Mouse (Mus musculus) forebrain, embryonic 16.5 days (tissue): ENCODE results near the gene Brd4. TPM values are rescaled to one million over a fixed set of nuclear protein-coding genes. Genes with fewer than 3 reads are reported as not detected.

Source experiments
- ATAC-seq: fragments of 200-750 bp; cut with Nextera tagmentation; 2 replicates; pipeline ENCODE4 v1.8.0; 2017; ENCODE audit warnings: mild to moderate bottlenecking, moderate library complexity
- H3K27ac ChIP-seq: fragments of 300-500 bp; sonication (generic); 2 replicates; pipeline ENCODE4 v1.5.1; 2014; ENCODE audit warnings: low read length, control low read depth
- H3K27me3 ChIP-seq: fragments of 300-500 bp; sonication (generic); replicated peaks from 2 replicates; pipeline ENCODE4 v1.6.1; 2014; ENCODE audit warnings: low read length; ENCODE audit not compliant: control insufficient read depth, insufficient read depth
- H3K36me3 ChIP-seq: fragments of 300-500 bp; sonication (generic); 2 replicates; pipeline ENCODE4 v1.6.1; 2014; ENCODE audit not compliant: control insufficient read depth, insufficient read depth
- H3K4me1 ChIP-seq: fragments of 300-500 bp; sonication (generic); replicated peaks from 2 replicates; pipeline ENCODE4 v1.6.1; 2014; ENCODE audit warnings: low read length; ENCODE audit not compliant: control insufficient read depth, insufficient read depth
- H3K4me2 ChIP-seq: fragments of 300-500 bp; sonication (generic); 2 replicates; pipeline ENCODE4 v1.6.1; 2014; ENCODE audit warnings: mild to moderate bottlenecking, low read length, control low read depth
- H3K4me3 ChIP-seq: fragments of 300-500 bp; sonication (generic); replicated peaks from 2 replicates; pipeline ENCODE4 v1.5.1; 2014; ENCODE audit warnings: mild to moderate bottlenecking, low read length, control low read depth
- H3K9ac ChIP-seq: fragments of 300-500 bp; sonication (generic); replicated peaks from 2 replicates; pipeline ENCODE4 v1.6.1; 2014; ENCODE audit warnings: low read depth, low read length, control low read depth
- H3K9me3 ChIP-seq: fragments of 300-500 bp; sonication (generic); 2 replicates; pipeline ENCODE4 v1.6.1; 2016; ENCODE audit warnings: low read length; ENCODE audit not compliant: control insufficient read depth
- WGBS: fragments of 180-500 bp; shearing (Covaris S2); extraction: QIAGEN DNeasy Blood & Tissue Kit; methylation state at CpG from one replicate; pipeline ENCODE4 v1.1.7; 2014; 5-methylcytosine and 5-hydroxymethylcytosine counted together
- polyA plus RNA-seq: library from polyadenylated mRNA; unstranded; fragments of >200 nt; fragmentation: Nextera tagmentation; extraction: Ambion mirVana; gene quantifications from 2 replicates; pipeline ENCODE4 v1.2.1, GENCODE M21; 2015

Gene Brd4
- polyA plus RNA-seq = 82.2 and 83.8 TPM in 2 replicates

- peak within 1 kb of the TSS; percentile 95 for H3K4me3 ChIP-seq
- WGBS = under 1% methylated on average over 76 of the region's 100 CpGs
Observed at GRCm38 (mm10) chr17:32284262-32285137, at the start of gene Brd4. TSS of gene Brd4 (minus strand) at chr17:32284722.

DNA sequence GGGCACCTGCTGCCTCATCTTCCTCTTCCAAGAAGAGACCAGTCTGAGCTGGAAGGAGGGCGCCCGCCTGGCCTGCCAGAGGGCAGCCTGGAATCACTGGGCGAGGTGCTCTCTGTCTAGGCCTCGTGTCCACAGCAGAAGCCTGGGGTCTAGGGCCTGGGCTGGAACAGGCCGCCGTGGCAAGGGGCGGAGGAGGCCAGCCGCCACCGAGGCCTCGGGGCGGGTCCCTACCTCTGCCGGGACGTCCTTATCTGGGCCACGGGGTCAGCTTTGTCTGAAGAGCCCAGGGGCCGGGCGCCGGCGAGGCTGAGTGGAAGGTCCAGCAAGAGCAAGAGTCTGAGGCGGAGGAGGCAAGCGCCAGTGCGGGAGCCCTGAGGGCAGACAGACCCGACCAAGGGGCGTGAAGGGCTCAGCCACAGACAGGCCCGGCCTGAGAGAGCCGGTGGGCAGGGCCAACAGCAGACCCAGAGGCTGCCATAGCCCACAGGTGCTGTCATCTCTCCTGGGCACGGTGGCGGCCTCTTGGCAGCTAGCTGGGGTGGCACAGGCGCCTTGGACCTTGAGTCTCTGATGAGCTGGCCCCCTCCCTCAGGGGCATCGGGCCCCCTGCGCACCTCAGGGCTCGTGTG, 49.3 kb upstream of the Brd4 start:
- Histone ChIP-seq H3K36me3 (peaks cover 63% of the 10 kb centered on the region), H3K27me3 (no peaks in the 10 kb centered on the region), H3K4me3 (no peak overlapping the region), H3K4me2 (no peak overlapping the region), H3K27ac (no peak overlapping the region), H3K4me1 (no peaks in the 10 kb centered on the region), H3K9me3 (no peaks in the 10 kb centered on the region), H3K9ac (no peak overlapping the region)
- no peak for ATAC-seq
- 93% methylated on average over 31 of the region's 31 CpGs for WGBS

More at GRCm38 (mm10) chr17:32284262-32285137, at the start of gene Brd4:
- peak; percentile 95 for ATAC-seq
- Histone ChIP-seq H3K36me3 (no peaks in the 10 kb centered on the region), H3K27me3 (no peaks in the 10 kb centered on the region), H3K9me3 (no peaks in the 10 kb centered on the region), H3K4me2 (peak within 1 kb of the TSS; percentile 87), H3K27ac (peak within 1 kb of the TSS; percentile 100), H3K4me1 (peaks cover 24% of the 10 kb centered on the region), H3K9ac (peak within 1 kb of the TSS; percentile 97)

DNA sequence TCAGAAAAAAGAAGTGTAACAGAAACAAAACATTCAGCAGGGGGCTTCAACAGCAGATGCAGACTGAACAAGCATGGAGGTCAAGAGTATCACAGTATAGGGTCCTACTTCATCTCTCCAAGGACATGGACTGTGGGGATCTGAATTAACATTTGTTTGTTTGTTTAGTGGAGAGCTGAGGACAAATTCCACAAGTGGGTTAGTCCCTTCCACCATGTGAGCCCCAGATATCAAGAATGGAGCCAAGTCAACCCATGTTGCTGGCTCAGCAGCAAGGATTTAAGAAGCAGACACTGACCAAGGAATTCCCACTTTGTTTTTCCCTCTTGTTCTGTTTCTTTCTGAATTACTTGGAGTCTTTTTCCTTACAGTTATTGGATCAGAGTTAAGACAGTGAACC, 43.0 kb upstream of the Brd4 start:
- Histone ChIP-seq H3K4me3 (no peak overlapping the region), H3K9me3 (no peaks in the 10 kb centered on the region), H3K4me1 (no peaks in the 10 kb centered on the region), H3K27ac (no peak overlapping the region), H3K4me2 (no peak overlapping the region), H3K9ac (no peak overlapping the region), H3K27me3 (no peaks in the 10 kb centered on the region), H3K36me3 (peaks cover 23% of the 10 kb centered on the region)
- ATAC-seq = no peak

DNA sequence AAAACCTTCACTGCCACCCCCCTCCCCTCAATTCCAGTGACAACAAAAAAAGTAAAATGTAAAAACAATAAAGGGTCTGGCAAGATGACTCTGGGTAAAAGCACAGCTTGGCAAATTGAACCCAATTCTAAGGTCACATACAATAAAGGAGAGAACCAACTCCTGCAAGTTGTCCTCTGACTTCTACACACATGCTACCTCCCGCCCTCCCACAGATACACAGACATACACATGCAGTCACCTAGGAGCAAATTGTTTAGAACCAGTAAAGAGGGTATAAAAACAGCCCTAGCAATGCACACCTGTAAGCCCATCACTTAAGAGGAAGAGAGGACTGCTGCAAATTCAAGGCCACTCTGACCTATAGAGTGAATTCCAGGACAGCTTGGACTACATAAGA, 38.3 kb upstream of the Brd4 start:
- Histone ChIP-seq H3K9ac (no peak overlapping the region), H3K4me2 (no peak overlapping the region), H3K9me3 (no peaks in the 10 kb centered on the region), H3K27me3 (no peaks in the 10 kb centered on the region), H3K27ac (no peak overlapping the region), H3K36me3 (peaks cover 3% of the 10 kb centered on the region), H3K4me3 (no peak overlapping the region), H3K4me1 (peaks cover 22% of the 10 kb centered on the region)
- WGBS = 94% methylated on average over 1 of the region's 1 CpGs
- no peak for ATAC-seq

- peak overlapping the region; percentile 91 for H3K9ac ChIP-seq
- H3K4me3 ChIP-seq = peak overlapping the region; percentile 93
- no peak for ATAC-seq
- H3K27me3 ChIP-seq = no peaks in the 10 kb centered on the region
- WGBS = 21% methylated on average over 6 of the region's 6 CpGs
- H3K4me1 ChIP-seq = peaks cover 22% of the 10 kb centered on the region
- peak overlapping the region; percentile 94 for H3K27ac ChIP-seq
- no peaks in the 10 kb centered on the region for H3K9me3 ChIP-seq
- peak overlapping the region; percentile 74 for H3K4me2 ChIP-seq
- H3K36me3 ChIP-seq = peaks cover 10% of the 10 kb centered on the region
Observed at GRCm38 (mm10) chr17:32321836-32322235, 37.3 kb upstream of the Brd4 start.

DNA sequence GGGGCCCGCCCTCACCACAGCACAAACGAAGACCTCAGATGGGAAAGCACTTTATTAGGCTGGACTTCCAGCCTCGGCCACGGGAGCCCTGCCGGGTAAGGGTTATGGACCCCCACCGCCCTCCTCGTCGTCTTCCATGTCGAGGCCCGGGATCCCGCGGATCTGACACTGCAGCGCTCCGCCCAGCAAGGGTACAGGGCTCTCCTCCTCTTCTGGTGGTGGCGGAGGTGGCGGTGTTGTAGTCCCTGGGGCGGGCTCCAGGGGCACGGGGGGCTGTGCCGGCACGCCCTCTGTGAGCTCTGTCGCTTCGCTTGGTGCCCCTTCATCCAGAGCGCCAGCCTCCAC, 36.8 kb upstream of the Brd4 start:
- 0% methylated on average over 23 of the region's 23 CpGs for WGBS
- Histone ChIP-seq H3K4me1 (peaks cover 22% of the 10 kb centered on the region), H3K9me3 (no peaks in the 10 kb centered on the region), H3K4me2 (peak overlapping the region; percentile 74), H3K27me3 (no peaks in the 10 kb centered on the region), H3K27ac (peak overlapping the region; percentile 94), H3K36me3 (peaks cover 12% of the 10 kb centered on the region), H3K4me3 (peak overlapping the region; percentile 93), H3K9ac (peak overlapping the region; percentile 91)
- peak; percentile 67 for ATAC-seq

DNA sequence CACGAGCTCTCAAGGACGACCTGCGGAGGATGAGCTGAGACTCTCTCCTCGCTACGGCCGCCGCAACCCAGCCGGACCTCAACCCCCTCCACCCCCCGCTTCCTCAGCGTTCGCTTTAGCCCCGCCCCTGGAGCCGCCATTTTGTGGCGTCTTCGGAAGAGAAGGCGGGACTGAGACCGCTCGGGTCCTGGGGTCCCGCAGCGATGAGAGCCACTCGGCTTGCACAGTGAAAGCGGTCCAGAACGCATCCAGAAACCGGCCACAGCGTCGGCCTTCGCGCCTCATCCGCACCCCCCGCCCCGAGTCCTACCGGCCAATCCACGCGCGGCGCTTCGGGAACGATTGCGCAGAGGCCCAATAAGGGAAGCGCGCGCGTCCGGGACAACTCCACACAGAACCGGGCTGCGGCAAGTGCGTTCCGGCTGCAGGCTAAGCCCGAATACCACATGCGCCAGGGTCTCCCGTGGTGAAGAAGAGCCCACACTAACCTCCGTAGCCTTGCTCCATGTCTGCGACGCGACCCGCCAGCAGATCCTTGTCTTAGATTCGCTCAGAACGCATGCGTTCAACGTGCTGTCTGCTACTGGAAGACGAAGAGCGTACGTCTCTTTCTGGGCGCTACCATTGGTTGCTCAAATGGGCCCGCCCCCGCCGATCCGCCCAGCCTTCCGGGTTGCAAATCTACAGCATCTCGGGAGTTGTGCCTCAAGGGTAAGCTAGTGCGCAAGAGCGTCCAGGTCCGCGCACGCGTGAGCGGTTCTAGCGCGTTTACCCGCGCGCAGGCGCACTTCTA, 36.3 kb upstream of the Brd4 start, which contains the start of gene Akap8:
Gene Akap8 (minus strand): TSS at position 642 of the 793 bp plus-strand sequence.
- H3K4me1 ChIP-seq = peaks cover 22% of the 10 kb centered on the region
- H3K4me3 ChIP-seq = peak within 1 kb of the TSS; percentile 93
- H3K27ac ChIP-seq = peak within 1 kb of the TSS; percentile 95
- H3K9ac ChIP-seq = peak within 1 kb of the TSS; percentile 91
- peaks cover 17% of the 10 kb centered on the region for H3K36me3 ChIP-seq
- under 1% methylated on average over 82 of the region's 83 CpGs for WGBS
- no peaks in the 10 kb centered on the region for H3K27me3 ChIP-seq
- ATAC-seq = peak; percentile 99
- H3K9me3 ChIP-seq = no peaks in the 10 kb centered on the region
- H3K4me2 ChIP-seq = peak within 1 kb of the TSS; percentile 83

- Histone ChIP-seq H3K27me3 (no peaks in the 10 kb centered on the region), H3K4me2 (peak overlapping the region; percentile 83), H3K4me1 (peaks cover 22% of the 10 kb centered on the region), H3K4me3 (peak overlapping the region; percentile 93), H3K9ac (peak overlapping the region; percentile 85), H3K27ac (peak overlapping the region; percentile 95), H3K36me3 (peaks cover 21% of the 10 kb centered on the region), H3K9me3 (no peaks in the 10 kb centered on the region)
- 0% methylated on average over 7 of the region's 7 CpGs for WGBS
- no peak for ATAC-seq
Observed at GRCm38 (mm10) chr17:32319950-32320349, 35.4 kb upstream of the Brd4 start.

DNA sequence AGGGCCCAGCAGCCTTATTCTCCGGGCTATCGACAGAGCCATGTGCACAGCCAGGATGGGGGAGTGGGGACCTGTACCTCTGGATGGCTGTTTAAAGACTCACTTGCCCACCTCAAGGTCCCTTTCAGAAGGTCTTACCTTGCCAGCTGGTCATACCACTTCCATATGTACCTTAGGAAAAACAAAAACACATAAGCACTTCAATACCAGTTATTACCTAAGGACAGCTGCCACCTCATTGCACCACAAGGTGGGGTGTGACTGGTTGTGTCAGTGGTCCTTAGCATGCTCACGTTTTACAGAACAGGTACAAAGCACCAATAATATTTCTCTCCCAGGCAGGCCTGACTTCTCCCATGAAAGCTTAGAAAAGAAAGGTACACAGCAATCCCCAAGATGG, 33.2 kb upstream of the Brd4 start:
- Histone ChIP-seq H3K27ac (no peak overlapping the region), H3K9me3 (no peaks in the 10 kb centered on the region), H3K9ac (no peak overlapping the region), H3K4me1 (peaks cover 22% of the 10 kb centered on the region), H3K4me3 (no peak overlapping the region), H3K27me3 (no peaks in the 10 kb centered on the region), H3K4me2 (no peak overlapping the region), H3K36me3 (peaks cover 40% of the 10 kb centered on the region)
- no peak for ATAC-seq
- 88% methylated on average over 3 of the region's 3 CpGs for WGBS
